Mouse (Mus musculus) thymus, adult 2 months (tissue): ENCODE results near the gene Efnb2.

Source experiments
- CTCF ChIP-seq: fragments of 200-500 bp; IDR thresholded peaks from 2 replicates; pipeline ENCODE4 v1.5.1; 2012; ENCODE audit warnings: mild to moderate bottlenecking, control low read depth, low read length, moderate library complexity, borderline replicate concordance; ENCODE audit not compliant: control insufficient read depth, poor library complexity, insufficient read depth; ENCODE audit errors: extremely low read depth
- POLR2A ChIP-seq: fragments of 200-500 bp; IDR thresholded peaks from 2 replicates; pipeline ENCODE4 v1.6.1; 2012; ENCODE audit warnings: mild to moderate bottlenecking, low read length, control low read depth, moderate library complexity; ENCODE audit not compliant: control insufficient read depth, poor library complexity, insufficient read depth; ENCODE audit errors: extremely low read depth

DNA sequence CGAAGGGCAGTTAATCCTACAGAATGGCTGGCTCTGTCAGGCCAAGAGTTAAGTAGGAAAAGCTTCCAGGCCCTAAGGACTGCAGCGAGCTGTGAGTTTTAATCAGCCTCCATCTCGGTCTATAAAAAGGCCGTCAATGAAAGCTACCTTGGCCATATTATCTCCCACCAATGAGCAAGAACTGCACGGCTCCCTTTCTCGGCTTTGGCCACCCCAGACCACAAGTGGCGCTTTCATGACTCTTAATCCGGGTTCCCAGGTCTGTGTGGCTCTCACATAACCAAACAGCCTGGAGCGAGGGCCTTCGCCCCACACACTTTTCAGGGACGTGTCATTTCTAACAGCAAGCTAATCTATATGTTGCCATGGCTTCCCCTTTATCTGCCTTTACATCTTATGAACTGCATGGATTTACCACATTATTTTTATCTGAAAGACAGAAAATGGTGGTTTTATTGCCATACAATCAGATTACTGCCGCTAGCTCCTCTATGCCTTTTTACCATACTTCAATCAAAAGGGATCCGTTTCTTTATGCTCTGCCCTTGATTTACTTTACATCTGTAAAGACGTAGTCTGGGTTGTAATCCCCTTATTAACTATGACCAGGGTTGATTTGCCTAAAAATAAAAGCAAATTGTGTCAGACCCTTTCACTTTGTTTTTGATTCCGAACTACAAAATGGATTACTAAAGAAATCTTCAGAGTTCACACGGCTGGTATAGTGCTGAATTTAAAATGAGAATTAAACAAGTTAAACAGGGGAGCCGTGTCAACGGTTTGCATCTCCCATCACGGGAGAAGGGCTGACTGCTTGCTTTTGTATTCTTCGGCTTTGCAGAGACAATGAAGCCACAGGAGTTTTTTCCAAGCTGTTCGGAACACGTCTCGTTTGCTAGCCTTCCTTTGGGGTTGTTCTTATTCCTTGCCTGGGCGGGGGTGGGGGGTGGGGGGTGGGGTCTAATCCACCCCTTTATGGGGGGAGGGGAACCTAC lies 5.4 kb downstream of the Efnb2 start:
- TF ChIP-seq POLR2A (no peak), CTCF (no peak)
